Mouse (Mus musculus): ENCODE data around the gene Mthfsd.

DNA sequence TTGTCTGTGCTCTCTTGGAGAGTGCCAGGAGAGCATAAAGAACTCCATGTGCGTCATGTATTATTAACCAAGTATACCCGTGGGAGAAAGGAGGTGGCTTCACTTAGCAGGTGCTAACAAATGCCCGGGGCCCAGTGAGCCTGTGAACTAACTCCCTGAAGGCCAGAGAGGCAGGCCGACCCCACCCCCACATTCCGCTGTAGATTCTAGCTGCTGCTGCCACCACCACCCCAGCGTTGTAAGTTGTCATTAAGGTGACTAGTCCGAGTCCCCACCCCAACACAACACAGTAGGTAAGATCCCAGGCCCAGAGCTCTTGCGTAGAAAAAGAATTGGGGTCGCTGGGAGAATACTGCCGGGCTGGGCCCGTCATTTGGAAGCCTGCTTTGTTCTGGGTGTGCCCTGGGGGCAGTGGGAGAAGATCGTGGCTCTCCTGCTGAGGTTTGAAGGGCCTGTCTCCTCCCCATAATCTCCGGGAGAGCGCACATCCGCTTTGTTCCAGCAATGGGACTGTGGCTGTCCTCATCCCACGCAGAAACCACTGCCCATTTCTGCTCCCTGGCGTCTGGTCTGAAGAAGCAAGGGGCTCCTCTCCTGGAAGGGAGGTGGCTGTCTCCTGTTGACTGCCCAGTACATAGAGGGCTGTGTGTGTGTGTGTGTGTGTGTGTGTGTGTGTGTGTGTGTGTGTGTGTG is 16.5 kb upstream of the Mthfsd start:
- no peak for TF ChIP-seq CTCF (IDR thresholded peaks at IDR 0.05; ENCODE audit: low read depth)
- no peak for TF ChIP-seq EP300 (optimal IDR thresholded peaks at IDR 0.05)
